Mouse (Mus musculus): ENCODE measurements around the gene Otud7b. TPM values are rescaled to one million over a fixed set of nuclear protein-coding genes. Genes with fewer than 3 reads are reported as not detected.

Otud7b gene
- polyA plus RNA-seq, 1 experiment: 42.7 TPM

DNA sequence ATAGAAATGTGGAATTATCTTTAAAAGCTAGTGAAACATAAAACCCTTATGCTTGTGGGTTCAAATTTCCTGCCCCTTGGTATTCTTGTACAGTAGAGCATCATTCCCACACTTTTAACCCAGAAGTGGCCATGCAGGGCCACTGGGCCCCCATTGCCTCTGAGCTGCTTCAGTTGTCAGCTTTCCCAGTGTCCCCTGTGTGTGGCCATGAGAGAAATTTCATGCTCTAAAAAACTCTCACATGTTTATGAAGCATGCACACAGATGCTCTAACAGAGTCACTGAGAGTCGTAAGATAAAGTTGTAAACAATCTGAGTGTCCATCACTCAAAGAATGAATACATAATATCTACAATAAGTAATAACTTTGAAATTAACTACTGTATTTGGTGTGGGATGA, 44.2 kb upstream of the Otud7b start:
- no peak overlapping the region for H3K9ac ChIP-seq (ENCODE audit: low read depth, poor library complexity, severe bottlenecking)
- no peaks in the 10 kb centered on the region for H3K36me3 ChIP-seq (ENCODE audit: control insufficient read depth, insufficient read depth, low read length, poor library complexity, severe bottlenecking)
- H3K4me3 ChIP-seq (ENCODE audit: low read depth, low read length): no peak overlapping the region
- no peaks in the 10 kb centered on the region for H3K4me1 ChIP-seq (ENCODE audit: control insufficient read depth, insufficient read depth, low read length)
- H3K27me3 ChIP-seq (ENCODE audit: control insufficient read depth, insufficient read depth, low read length, poor library complexity, severe bottlenecking): no peaks in the 10 kb centered on the region
- no peak for TF ChIP-seq EP300 (IDR thresholded peaks at IDR 0.05; ENCODE audit: insufficient read depth, low read depth, low read length)
- TF ChIP-seq CTCF (IDR thresholded peaks at IDR 0.05; ENCODE audit: low read depth, low read length): no peak
- no peak for TF ChIP-seq POLR2A (IDR thresholded peaks at IDR 0.05; ENCODE audit: insufficient read depth, low read length)
- H3K27ac ChIP-seq (ENCODE audit: insufficient read depth, low read length): no peak overlapping the region
- H3K9me3 ChIP-seq (replicated peaks; ENCODE audit: control insufficient read depth, insufficient read depth, low read length, poor library complexity, severe bottlenecking): no peaks in the 10 kb centered on the region

DNA sequence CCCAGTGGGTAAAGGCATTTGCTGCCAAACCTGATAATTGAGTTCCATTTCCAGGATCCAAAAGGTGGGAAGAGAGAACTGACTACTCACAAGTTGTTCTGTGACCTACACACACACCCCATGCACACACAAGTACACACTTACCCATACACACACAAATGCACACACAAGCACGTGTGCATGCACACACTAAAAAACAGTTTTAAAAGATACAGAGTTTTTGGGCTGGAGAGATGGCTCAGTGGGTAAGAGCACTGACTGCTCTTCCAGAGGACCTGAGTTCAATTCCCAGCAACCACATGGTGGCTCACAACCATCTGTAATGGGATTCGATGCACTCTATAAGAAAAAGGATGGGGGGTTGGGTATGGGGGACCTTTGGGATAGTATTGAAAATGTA, 41.0 kb upstream of the Otud7b start:
- H3K9ac ChIP-seq (ENCODE audit: low read depth, poor library complexity, severe bottlenecking): no peak overlapping the region
- no peaks in the 10 kb centered on the region for H3K9me3 ChIP-seq (replicated peaks; ENCODE audit: control insufficient read depth, insufficient read depth, low read length, poor library complexity, severe bottlenecking)
- TF ChIP-seq EP300 (IDR thresholded peaks at IDR 0.05; ENCODE audit: insufficient read depth, low read depth, low read length) (no peak), CTCF (IDR thresholded peaks at IDR 0.05; ENCODE audit: low read depth, low read length) (no peak), POLR2A (IDR thresholded peaks at IDR 0.05; ENCODE audit: insufficient read depth, low read length) (no peak)

DNA sequence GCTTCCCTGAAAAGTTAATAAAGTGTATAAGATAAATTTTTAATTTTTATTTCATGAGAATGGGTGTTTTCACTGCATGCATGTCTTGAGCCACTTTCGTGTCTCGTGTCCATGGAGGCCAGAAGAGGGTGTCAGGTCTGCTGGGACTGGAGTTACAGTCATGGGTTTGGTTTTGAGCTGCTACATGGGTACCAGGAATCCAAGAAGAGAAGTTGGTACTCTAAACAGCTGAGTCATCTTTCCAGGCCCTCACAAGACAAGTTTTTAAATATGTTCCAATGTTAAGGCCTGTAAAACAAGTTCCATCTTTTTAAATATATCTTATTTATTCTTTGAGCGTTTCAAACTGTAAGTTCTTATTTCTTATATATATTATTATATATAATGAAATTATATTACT, 40.1 kb upstream of the Otud7b start:
- H3K27ac ChIP-seq (ENCODE audit: insufficient read depth, low read length): no peak overlapping the region
- no peaks in the 10 kb centered on the region for H3K4me1 ChIP-seq (ENCODE audit: control insufficient read depth, insufficient read depth, low read length)
- H3K4me3 ChIP-seq (ENCODE audit: low read depth, low read length): no peak overlapping the region
- H3K9me3 ChIP-seq (replicated peaks; ENCODE audit: control insufficient read depth, insufficient read depth, low read length, poor library complexity, severe bottlenecking): no peaks in the 10 kb centered on the region
- no peaks in the 10 kb centered on the region for H3K27me3 ChIP-seq (ENCODE audit: control insufficient read depth, insufficient read depth, low read length, poor library complexity, severe bottlenecking)
- TF ChIP-seq POLR2A (IDR thresholded peaks at IDR 0.05; ENCODE audit: insufficient read depth, low read length): no peak
- TF ChIP-seq EP300 (IDR thresholded peaks at IDR 0.05; ENCODE audit: insufficient read depth, low read depth, low read length): no peak
- no peak for TF ChIP-seq CTCF (IDR thresholded peaks at IDR 0.05; ENCODE audit: low read depth, low read length)
- H3K36me3 ChIP-seq (ENCODE audit: control insufficient read depth, insufficient read depth, low read length, poor library complexity, severe bottlenecking): no peaks in the 10 kb centered on the region
- no peak overlapping the region for H3K9ac ChIP-seq (ENCODE audit: low read depth, poor library complexity, severe bottlenecking)

More for the DNA sequence above, 41.0 kb upstream of the Otud7b start:
- H3K36me3 ChIP-seq (ENCODE audit: control insufficient read depth, insufficient read depth, low read length, poor library complexity, severe bottlenecking): no peaks in the 10 kb centered on the region
- no peak overlapping the region for H3K4me3 ChIP-seq (ENCODE audit: low read depth, low read length)
- no peaks in the 10 kb centered on the region for H3K27me3 ChIP-seq (ENCODE audit: control insufficient read depth, insufficient read depth, low read length, poor library complexity, severe bottlenecking)
- H3K4me1 ChIP-seq (ENCODE audit: control insufficient read depth, insufficient read depth, low read length): no peaks in the 10 kb centered on the region
- no peak overlapping the region for H3K27ac ChIP-seq (ENCODE audit: insufficient read depth, low read length)

DNA sequence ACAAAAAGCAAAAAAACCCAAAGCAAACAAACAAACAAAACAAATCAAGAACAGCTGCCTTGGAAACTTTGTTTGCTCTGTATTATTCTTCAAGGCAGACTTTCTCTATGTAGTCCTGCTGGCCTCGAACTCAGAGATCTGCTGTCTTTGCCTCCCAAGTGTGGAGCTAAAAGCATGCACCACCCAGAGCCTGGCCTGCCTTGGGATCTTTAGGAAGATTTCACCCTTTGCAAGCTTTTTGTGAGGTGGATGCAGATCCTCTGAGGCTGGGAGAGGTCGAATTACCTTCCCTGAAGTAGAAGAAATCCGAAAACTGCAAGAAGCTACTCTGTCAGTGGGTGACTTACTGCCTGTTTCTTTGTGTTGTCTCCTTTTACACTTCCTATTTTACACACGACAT, 39.2 kb upstream of the Otud7b start:
- Histone ChIP-seq H3K4me3 (ENCODE audit: low read depth, low read length) (no peak overlapping the region), H3K9ac (ENCODE audit: low read depth, poor library complexity, severe bottlenecking) (no peak overlapping the region), H3K27me3 (ENCODE audit: control insufficient read depth, insufficient read depth, low read length, poor library complexity, severe bottlenecking) (no peaks in the 10 kb centered on the region), H3K9me3 (replicated peaks; ENCODE audit: control insufficient read depth, insufficient read depth, low read length, poor library complexity, severe bottlenecking) (no peaks in the 10 kb centered on the region), H3K36me3 (ENCODE audit: control insufficient read depth, insufficient read depth, low read length, poor library complexity, severe bottlenecking) (no peaks in the 10 kb centered on the region), H3K27ac (ENCODE audit: insufficient read depth, low read length) (no peak overlapping the region), H3K4me1 (ENCODE audit: control insufficient read depth, insufficient read depth, low read length) (no peaks in the 10 kb centered on the region)
- TF ChIP-seq EP300 (IDR thresholded peaks at IDR 0.05; ENCODE audit: insufficient read depth, low read depth, low read length): no peak
- TF ChIP-seq POLR2A (IDR thresholded peaks at IDR 0.05; ENCODE audit: insufficient read depth, low read length): no peak

DNA sequence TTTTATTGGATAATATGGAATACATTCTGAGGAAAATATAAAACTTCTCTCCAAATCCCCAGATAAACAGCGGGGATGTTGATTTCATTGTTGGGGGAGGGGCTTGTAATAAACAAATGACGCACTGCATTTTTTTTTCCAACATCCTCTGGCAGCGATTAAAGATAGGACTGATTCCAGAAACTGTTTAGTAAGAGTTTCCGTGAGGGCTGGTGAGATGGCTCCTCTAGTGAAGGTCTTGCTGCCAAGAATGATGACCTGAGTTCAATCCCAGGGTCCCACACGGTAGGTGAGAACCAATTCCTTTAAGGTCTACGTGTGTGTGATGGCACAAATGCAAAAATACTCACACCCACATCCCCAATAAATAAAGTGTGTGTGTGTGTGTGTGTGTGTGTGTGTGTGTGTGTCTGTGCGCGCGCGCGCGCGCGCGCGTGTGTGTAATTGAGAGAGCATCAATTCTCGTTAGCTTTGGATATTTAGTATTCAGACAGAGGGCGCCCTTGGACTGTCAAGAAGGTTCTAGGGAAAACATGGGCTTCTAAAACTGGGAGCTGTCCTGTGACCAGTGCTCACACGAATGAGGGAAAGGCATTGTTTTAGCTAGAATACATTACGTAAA, 38.5 kb upstream of the Otud7b start:
- H3K27me3 ChIP-seq (ENCODE audit: control insufficient read depth, insufficient read depth, low read length, poor library complexity, severe bottlenecking): no peaks in the 10 kb centered on the region
- H3K9me3 ChIP-seq (replicated peaks; ENCODE audit: control insufficient read depth, insufficient read depth, low read length, poor library complexity, severe bottlenecking): no peaks in the 10 kb centered on the region
- H3K4me3 ChIP-seq (ENCODE audit: low read depth, low read length): peak overlapping the region; percentile 46
- no peaks in the 10 kb centered on the region for H3K4me1 ChIP-seq (ENCODE audit: control insufficient read depth, insufficient read depth, low read length)
- no peak overlapping the region for H3K9ac ChIP-seq (ENCODE audit: low read depth, poor library complexity, severe bottlenecking)
- TF ChIP-seq POLR2A (IDR thresholded peaks at IDR 0.05; ENCODE audit: insufficient read depth, low read length) (no peak), EP300 (IDR thresholded peaks at IDR 0.05; ENCODE audit: insufficient read depth, low read depth, low read length) (no peak), CTCF (IDR thresholded peaks at IDR 0.05; ENCODE audit: low read depth, low read length) (no peak)
- H3K36me3 ChIP-seq (ENCODE audit: control insufficient read depth, insufficient read depth, low read length, poor library complexity, severe bottlenecking): no peaks in the 10 kb centered on the region
- H3K27ac ChIP-seq (ENCODE audit: insufficient read depth, low read length): no peak overlapping the region

DNA sequence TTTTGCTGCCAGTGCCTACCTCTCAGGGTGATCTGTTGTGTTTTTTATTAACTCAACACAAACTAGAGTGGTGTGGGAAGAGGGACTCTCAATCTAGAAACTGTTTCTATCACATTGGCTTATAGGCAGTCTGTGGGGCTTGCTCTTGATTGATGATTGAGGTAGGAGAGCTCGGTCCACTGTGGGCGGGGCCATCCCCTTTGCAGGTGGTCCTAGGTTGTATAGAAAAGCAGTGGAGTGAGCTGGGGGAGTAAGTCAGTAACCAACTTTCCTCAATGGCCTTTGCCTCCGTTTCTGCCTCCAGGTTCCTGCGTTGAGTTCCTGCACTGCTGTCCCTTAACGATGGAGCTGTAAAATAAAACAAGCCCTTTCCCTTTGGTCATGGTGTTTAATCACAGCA, 37.6 kb upstream of the Otud7b start:
- no peak overlapping the region for H3K4me3 ChIP-seq (ENCODE audit: low read depth, low read length)
- no peaks in the 10 kb centered on the region for H3K9me3 ChIP-seq (replicated peaks; ENCODE audit: control insufficient read depth, insufficient read depth, low read length, poor library complexity, severe bottlenecking)
- TF ChIP-seq EP300 (IDR thresholded peaks at IDR 0.05; ENCODE audit: insufficient read depth, low read depth, low read length): no peak
- no peak for TF ChIP-seq CTCF (IDR thresholded peaks at IDR 0.05; ENCODE audit: low read depth, low read length)
- TF ChIP-seq POLR2A (IDR thresholded peaks at IDR 0.05; ENCODE audit: insufficient read depth, low read length): no peak
- H3K36me3 ChIP-seq (ENCODE audit: control insufficient read depth, insufficient read depth, low read length, poor library complexity, severe bottlenecking): no peaks in the 10 kb centered on the region
- no peaks in the 10 kb centered on the region for H3K4me1 ChIP-seq (ENCODE audit: control insufficient read depth, insufficient read depth, low read length)
- no peak overlapping the region for H3K9ac ChIP-seq (ENCODE audit: low read depth, poor library complexity, severe bottlenecking)
- H3K27me3 ChIP-seq (ENCODE audit: control insufficient read depth, insufficient read depth, low read length, poor library complexity, severe bottlenecking): no peaks in the 10 kb centered on the region
- H3K27ac ChIP-seq (ENCODE audit: insufficient read depth, low read length): no peak overlapping the region
